Mouse (Mus musculus) limb, embryonic 10.5 days (tissue): ENCODE measurements around the gene Gm20716. TPM values are rescaled to one million over a fixed set of nuclear protein-coding genes. Genes with fewer than 3 reads are reported as not detected.
"Not testable (repeated sequence)": the region's sequence is repeated elsewhere in the genome, so short reads cannot be mapped to it uniquely, and the experiment has no call there.

Experiments
- DNase-seq: peaks from one replicate; pipeline ENCODE4 v3.0.0-alpha.2; 2017; ENCODE audit warnings: low spot score
- H3K27ac ChIP-seq: fragments of 300-500 bp; sonication (generic); 2 replicates; pipeline ENCODE4 v1.5.1; 2016; ENCODE audit warnings: mild to moderate bottlenecking
- H3K27me3 ChIP-seq: fragments of 300-500 bp; sonication (generic); 2 replicates; pipeline ENCODE4 v1.6.1; 2016; ENCODE audit warnings: low read depth, mild to moderate bottlenecking; ENCODE audit not compliant: poor library complexity, severe bottlenecking
- H3K36me3 ChIP-seq: fragments of 300-500 bp; sonication (generic); 2 replicates; pipeline ENCODE4 v1.6.1; 2016; ENCODE audit warnings: mild to moderate bottlenecking, moderate library complexity
- H3K4me1 ChIP-seq: fragments of 300-500 bp; sonication (generic); 2 replicates; pipeline ENCODE4 v1.6.1; 2016
- H3K4me3 ChIP-seq: fragments of 300-500 bp; sonication (generic); 2 replicates; pipeline ENCODE4 v1.5.1; 2016; ENCODE audit warnings: mild to moderate bottlenecking, moderate library complexity
- H3K9me3 ChIP-seq: fragments of 300-500 bp; sonication (generic); replicated peaks from 2 replicates; pipeline ENCODE4 v1.6.1; 2016; ENCODE audit warnings: mild to moderate bottlenecking
- WGBS: fragments of 180-500 bp; shearing (Covaris S2); methylation state at CpG from one replicate; pipeline ENCODE4 v1.1.7; 2016; 5-methylcytosine and 5-hydroxymethylcytosine counted together
- polyA plus RNA-seq: library from polyadenylated mRNA; unstranded; fragments of >200 nt; fragmentation: Nextera tagmentation; extraction: Ambion mirVana; gene quantifications from 2 replicates; pipeline ENCODE4 v1.2.1, GENCODE M21; 2016

Gm20716 gene
- polyA plus RNA-seq, 1 experiment from 2014 or later = 22.2 TPM

GRCm38 (mm10) chr2:168169800-168170113, 60.4 kb downstream of the Gm20716 start:
- Histone ChIP-seq H3K4me3 (peak overlapping the region; percentile 39), H3K27me3 (no peaks in the 10 kb centered on the region), H3K4me1 (peaks cover 67% of the 10 kb centered on the region), H3K36me3 (peaks cover 10% of the 10 kb centered on the region), H3K9me3 (no peaks in the 10 kb centered on the region), H3K27ac (peak overlapping the region; percentile 92)
- 0% methylated on average over 9 of the region's 9 CpGs for WGBS
- DNase-seq = no peak

GRCm38 (mm10) chr2:168168892-168169799, 61.0 kb downstream of the Gm20716 start:
- Histone ChIP-seq H3K4me1 (peaks cover 67% of the 10 kb centered on the region), H3K4me3 (peak overlapping the region; percentile 39), H3K9me3 (no peaks in the 10 kb centered on the region), H3K36me3 (peaks cover 5% of the 10 kb centered on the region; the same call in 1 of the 2 replicates), H3K27me3 (no peaks in the 10 kb centered on the region), H3K27ac (peak overlapping the region; percentile 92)
- peak; percentile 87 for DNase-seq
- WGBS = 23% methylated on average over 9 of the region's 9 CpGs

GRCm38 (mm10) chr2:168167781-168168180, 62.4 kb downstream of the Gm20716 start:
- H3K27me3 ChIP-seq = no peaks in the 10 kb centered on the region
- no peaks in the 10 kb centered on the region for H3K9me3 ChIP-seq
- no peaks in the 10 kb centered on the region for H3K36me3 ChIP-seq
- peak overlapping the region; percentile 92 for H3K27ac ChIP-seq
- peaks cover 67% of the 10 kb centered on the region for H3K4me1 ChIP-seq
- no peak overlapping the region for H3K4me3 ChIP-seq
- WGBS = 58% methylated on average over 3 of the region's 3 CpGs
- no peak for DNase-seq

- Histone ChIP-seq H3K27me3 (no peaks in the 10 kb centered on the region), H3K36me3 (no peaks in the 10 kb centered on the region), H3K4me3 (no peak overlapping the region), H3K9me3 (no peaks in the 10 kb centered on the region), H3K4me1 (peaks cover 66% of the 10 kb centered on the region), H3K27ac (peak overlapping the region; percentile 92)
- no peak for DNase-seq
- WGBS = 47% methylated on average over 21 of the region's 21 CpGs
Measured at GRCm38 (mm10) chr2:168166750-168167460, 63.3 kb downstream of the Gm20716 start.

- 13% methylated on average over 14 of the region's 14 CpGs for WGBS
- Histone ChIP-seq H3K4me1 (peaks cover 56% of the 10 kb centered on the region), H3K4me3 (peak overlapping the region; percentile 43), H3K36me3 (no peaks in the 10 kb centered on the region), H3K27me3 (peaks cover 10% of the 10 kb centered on the region; the same call in 1 of the 2 replicates), H3K9me3 (no peaks in the 10 kb centered on the region), H3K27ac (peak overlapping the region; percentile 89)
- no peak for DNase-seq
Measured at GRCm38 (mm10) chr2:168161978-168162377, 68.2 kb downstream of the Gm20716 start.

- H3K4me3 ChIP-seq = peak overlapping the region; percentile 43
- DNase-seq = peak; percentile 68
- H3K27me3 ChIP-seq = peaks cover 10% of the 10 kb centered on the region; the same call in 1 of the 2 replicates
- H3K9me3 ChIP-seq = no peaks in the 10 kb centered on the region
- peak overlapping the region; percentile 89 for H3K27ac ChIP-seq
- H3K4me1 ChIP-seq = peaks cover 51% of the 10 kb centered on the region
- H3K36me3 ChIP-seq = no peaks in the 10 kb centered on the region
- WGBS = 6% methylated on average over 11 of the region's 11 CpGs
Measured at GRCm38 (mm10) chr2:168161514-168161971, 68.6 kb downstream of the Gm20716 start.

GRCm38 (mm10) chr2:168160370-168160930, 69.7 kb downstream of the Gm20716 start:
- Histone ChIP-seq H3K4me1 (peaks cover 45% of the 10 kb centered on the region), H3K27ac (peak overlapping the region; percentile 89; the same call in 1 of the 2 replicates), H3K36me3 (no peaks in the 10 kb centered on the region), H3K4me3 (no peak overlapping the region), H3K27me3 (peaks cover 10% of the 10 kb centered on the region; the same call in 1 of the 2 replicates), H3K9me3 (no peaks in the 10 kb centered on the region)
- WGBS = 82% methylated on average over 9 of the region's 9 CpGs
- no peak for DNase-seq

- H3K36me3 ChIP-seq = no peaks in the 10 kb centered on the region
- DNase-seq = peak; percentile 83
- peaks cover 57% of the 10 kb centered on the region for H3K4me1 ChIP-seq
- peaks cover 10% of the 10 kb centered on the region; the same call in 1 of the 2 replicates for H3K27me3 ChIP-seq
- WGBS = 3% methylated on average over 25 of the region's 25 CpGs
- peak overlapping the region; percentile 89 for H3K27ac ChIP-seq
- peak overlapping the region; percentile 44 for H3K4me3 ChIP-seq
- H3K9me3 ChIP-seq = no peaks in the 10 kb centered on the region
Measured at GRCm38 (mm10) chr2:168158911-168159711, 71.1 kb downstream of the Gm20716 start.

- not testable (repeated sequence) for H3K9me3 ChIP-seq, H3K36me3 ChIP-seq, H3K27me3 ChIP-seq, H3K4me3 ChIP-seq, DNase-seq
- Histone ChIP-seq H3K4me1 (peaks cover 68% of the 10 kb centered on the region), H3K27ac (peak overlapping the region; percentile 89; the same call in 1 of the 2 replicates)
- WGBS = 60% methylated on average over 10 of the region's 11 CpGs
Measured at GRCm38 (mm10) chr2:168157974-168158373, 72.2 kb downstream of the Gm20716 start.

- Histone ChIP-seq H3K27me3 (peaks cover 7% of the 10 kb centered on the region; the same call in 1 of the 2 replicates), H3K9me3 (no peaks in the 10 kb centered on the region), H3K36me3 (no peaks in the 10 kb centered on the region), H3K27ac (no peak overlapping the region), H3K4me1 (peaks cover 58% of the 10 kb centered on the region), H3K4me3 (no peak overlapping the region)
- WGBS = 42% methylated on average over 14 of the region's 14 CpGs
- no peak for DNase-seq
Measured at GRCm38 (mm10) chr2:168156361-168156760, 73.8 kb downstream of the Gm20716 start.

- Histone ChIP-seq H3K4me1 (peaks cover 55% of the 10 kb centered on the region), H3K4me3 (no peak overlapping the region)
- WGBS = 93% methylated on average over 7 of the region's 7 CpGs
Measured at GRCm38 (mm10) chr2:168155666-168156065, 74.5 kb downstream of the Gm20716 start.

More at GRCm38 (mm10) chr2:168155666-168156065, 74.5 kb downstream of the Gm20716 start:
- Histone ChIP-seq H3K36me3 (no peaks in the 10 kb centered on the region), H3K9me3 (no peaks in the 10 kb centered on the region), H3K27me3 (peaks cover 7% of the 10 kb centered on the region; the same call in 1 of the 2 replicates), H3K27ac (peak overlapping the region; percentile 90)
- DNase-seq = no peak
